Mouse (Mus musculus) embryo, embryonic 10.5 days (tissue): ENCODE results near the gene Kras.
A peak's percentile ranks its signal among the peaks of the same experiment; 100 is the strongest.

Source experiments
- DNase-seq: peaks from one replicate; pipeline ENCODE4 v3.0.0-alpha.2; 2015; ENCODE audit warnings: low spot score

Gene Kras

DNA sequence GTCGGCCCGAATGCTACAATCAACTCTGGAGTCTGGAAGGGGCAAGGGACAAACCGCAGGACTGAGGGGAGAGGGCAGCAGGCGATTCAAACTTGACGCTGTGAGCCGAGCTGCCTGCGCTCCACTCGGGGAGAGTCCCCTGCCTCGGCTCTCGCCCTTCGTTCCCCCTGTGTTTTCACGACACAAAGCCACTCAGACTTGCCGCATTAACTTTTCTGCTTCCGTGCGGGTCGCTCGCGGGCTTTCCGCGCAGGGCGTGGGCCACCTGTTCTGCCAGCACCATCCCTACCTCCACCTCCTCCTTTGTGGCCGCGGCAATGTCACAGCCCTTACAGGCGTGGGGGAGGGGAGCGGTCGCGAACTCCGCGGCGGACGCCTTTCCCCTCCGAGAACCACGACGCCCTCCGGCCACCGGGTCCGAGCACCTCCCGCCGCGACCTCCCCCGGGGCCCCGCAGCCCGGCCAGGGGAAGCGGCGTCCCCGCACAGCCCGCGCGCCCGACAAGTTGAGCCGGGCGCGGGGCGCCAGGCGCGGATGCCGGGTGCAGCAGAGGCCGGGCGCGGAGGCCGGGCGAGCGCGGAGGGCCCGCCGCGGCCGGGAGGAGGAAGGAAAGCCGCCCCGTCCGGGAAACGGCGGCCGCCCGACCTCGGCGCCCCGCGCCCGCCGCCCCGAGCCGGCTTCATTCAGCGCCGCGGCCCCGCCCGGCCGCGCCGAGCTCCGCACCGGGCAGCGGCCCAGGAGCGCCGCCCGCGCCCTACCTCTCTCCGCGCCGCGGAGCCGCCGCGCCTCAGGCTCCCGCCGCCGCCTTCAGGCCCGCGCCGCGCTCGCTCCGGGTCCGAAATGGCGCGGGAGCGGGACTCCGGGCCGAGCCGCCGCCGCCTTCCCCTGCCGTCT, 501 bp downstream of the Kras start:
- DNase-seq, result peak; percentile 44

- DNase-seq, result no peak
Observed at GRCm38 (mm10) chr6:145247886-145248285, 2.2 kb downstream of the Kras start.

GRCm38 (mm10) chr6:145246841-145247240, 3.2 kb downstream of the Kras start:
- no peak for DNase-seq

- DNase-seq, result peak; percentile 63
Observed at GRCm38 (mm10) chr6:145242521-145242920, 7.5 kb downstream of the Kras start.

GRCm38 (mm10) chr6:145240285-145240684, 9.8 kb downstream of the Kras start:
- no peak for DNase-seq

DNA sequence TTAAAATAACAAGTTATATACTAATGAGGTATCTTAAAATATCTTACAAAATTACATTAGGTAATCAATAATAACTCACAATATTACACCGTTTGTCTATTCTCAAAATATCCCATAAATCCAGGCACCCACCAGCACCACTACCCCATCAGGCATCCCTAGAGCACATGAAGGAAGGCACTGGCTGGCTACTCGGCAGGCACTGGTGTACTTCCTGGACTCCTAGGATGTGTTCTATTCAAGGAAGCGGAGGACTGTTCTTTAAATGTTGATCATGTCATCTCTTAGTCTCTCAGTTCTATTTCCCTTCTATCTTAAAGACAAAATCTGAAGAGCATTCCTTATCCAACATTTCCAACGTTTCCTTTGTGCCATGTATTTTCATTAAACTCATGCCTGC, 12.9 kb downstream of the Kras start:
- no peak for DNase-seq

DNA sequence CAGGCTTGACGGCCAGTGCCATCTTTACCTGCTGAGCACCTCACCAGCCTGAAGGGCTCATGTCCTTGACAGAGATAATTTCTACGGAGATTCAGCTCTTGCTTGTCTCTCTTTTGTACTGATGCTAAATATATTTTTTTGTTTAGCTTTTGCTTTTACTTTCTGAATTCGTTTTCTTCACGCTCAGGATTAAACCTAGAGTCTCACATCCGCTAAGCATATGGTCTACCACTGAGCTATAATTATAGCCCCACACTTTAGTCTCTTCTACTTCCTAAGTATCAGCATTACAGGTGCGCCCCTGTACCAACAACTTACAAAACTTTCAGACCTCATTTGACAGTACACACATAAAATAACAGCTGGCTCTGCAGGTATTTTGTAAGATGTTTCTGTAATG, 14.7 kb downstream of the Kras start:
- DNase-seq, result no peak

- DNase-seq, result no peak
Observed at GRCm38 (mm10) chr6:145234391-145234790, 15.6 kb downstream of the Kras start.

DNA sequence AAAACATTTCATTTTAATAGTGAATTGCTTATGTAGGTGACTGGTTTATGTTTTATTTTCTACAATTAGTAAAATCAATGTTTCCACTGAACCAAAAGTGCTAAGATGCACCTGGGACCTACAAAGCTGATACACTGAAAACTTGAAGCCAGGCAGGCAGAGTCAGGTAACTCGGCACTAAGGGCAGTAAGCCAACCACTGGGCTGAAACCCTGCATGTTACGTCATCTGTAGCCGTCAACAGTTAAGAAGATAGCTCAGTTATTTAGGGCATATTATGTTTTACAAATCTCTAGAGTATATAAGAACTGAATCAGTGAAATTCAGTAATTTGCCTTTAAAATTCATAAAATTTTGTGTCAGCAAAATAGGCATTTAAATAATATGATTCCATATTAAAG, 23.7 kb downstream of the Kras start:
- DNase-seq, result no peak

- no peak for DNase-seq
Observed at GRCm38 (mm10) chr6:145224246-145224645, 25.8 kb downstream of the Kras start.

DNA sequence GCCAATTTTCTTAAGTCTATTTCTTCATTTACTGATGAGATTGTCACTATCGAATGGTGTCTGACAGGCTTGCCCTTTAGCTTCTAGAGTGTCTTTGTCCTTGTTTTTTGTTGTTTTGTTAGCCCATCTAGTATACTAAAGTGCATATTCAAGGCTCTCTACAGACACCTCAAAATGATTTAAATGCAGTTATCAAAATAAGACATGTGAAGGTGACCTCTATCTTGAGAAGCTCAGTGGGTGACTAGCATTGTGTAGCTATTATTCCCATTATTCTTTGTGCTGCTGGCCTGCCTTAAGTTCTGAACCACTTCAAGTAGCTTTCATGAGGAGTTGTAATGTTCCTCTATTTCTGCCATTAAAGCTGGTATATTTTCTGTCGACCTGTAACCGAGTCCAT, 34.2 kb downstream of the Kras start:
- DNase-seq, result no peak

DNA sequence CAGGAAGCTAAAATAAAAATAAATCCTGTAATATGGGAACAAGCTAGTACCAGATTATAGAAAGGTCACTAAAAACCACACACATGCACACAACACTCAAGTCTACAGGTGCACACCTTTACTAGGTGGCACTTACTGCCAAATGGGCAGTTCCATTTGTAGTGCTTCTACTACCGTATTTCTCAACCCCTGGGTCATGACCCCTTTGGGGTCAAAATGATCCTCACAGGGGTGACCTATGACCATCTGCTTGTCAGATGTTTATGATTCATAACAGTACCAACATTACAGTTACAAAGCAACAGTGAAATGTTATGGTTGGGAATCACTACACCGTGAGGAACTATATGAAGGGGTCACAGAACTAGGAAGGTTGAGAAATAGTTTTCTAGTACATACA, 36.1 kb downstream of the Kras start:
- DNase-seq, result no peak

- no peak for DNase-seq
Observed at GRCm38 (mm10) chr6:145211376-145212305, 38.4 kb downstream of the Kras start.

GRCm38 (mm10) chr6:145210816-145211338, 39.2 kb downstream of the Kras start, which contains the start of the genes Casc1 and Etfrf1:
Casc1 (minus strand) TSS chr6:145211005.
Etfrf1 (plus strand) TSS chr6:145211134.
- DNase-seq, result peak; percentile 100

GRCm38 (mm10) chr6:145210056-145210680, 39.9 kb downstream of the Kras start:
- no peak for DNase-seq

GRCm38 (mm10) chr6:145205142-145205541, 44.9 kb downstream of the Kras start:
- DNase-seq, result no peak

GRCm38 (mm10) chr6:145204440-145204839, 45.6 kb downstream of the Kras start:
- DNase-seq, result no peak

GRCm38 (mm10) chr6:145202432-145203125, 47.5 kb downstream of the Kras start:
- no peak for DNase-seq

DNA sequence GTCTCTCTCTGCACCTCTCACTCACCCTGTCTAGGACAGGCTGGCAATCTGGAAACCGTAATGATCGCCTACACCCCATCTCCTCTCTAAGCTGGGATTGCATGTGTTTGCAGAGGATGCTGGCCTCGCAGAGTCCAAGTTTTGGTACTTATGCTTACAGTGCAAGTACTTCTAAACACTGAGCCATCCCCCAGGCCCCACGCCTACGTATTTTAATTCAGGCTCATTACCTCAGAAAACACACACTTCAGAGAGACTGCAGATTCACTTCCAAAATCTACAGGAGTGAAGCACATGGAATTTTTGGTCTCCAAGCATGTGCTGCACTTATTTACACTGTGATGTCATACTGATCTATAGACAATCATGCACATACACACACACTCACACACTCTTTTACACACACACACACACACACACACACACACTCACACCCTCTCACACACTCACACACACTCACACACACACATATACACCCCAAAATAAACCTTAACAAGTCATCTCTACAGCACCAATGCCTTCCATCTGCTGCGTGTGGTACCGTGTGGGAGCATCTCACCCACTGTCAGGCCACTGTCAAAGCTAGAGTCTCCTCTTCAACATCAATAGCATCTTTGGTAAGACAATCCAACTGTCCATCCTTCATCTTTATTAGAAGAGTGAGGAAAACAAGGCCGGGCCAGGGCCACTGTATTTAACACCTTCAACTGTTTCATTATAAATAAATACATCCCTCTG, 51.9 kb downstream of the Kras start:
- no peak for DNase-seq

GRCm38 (mm10) chr6:145193446-145193845, 56.6 kb downstream of the Kras start:
- no peak for DNase-seq

DNA sequence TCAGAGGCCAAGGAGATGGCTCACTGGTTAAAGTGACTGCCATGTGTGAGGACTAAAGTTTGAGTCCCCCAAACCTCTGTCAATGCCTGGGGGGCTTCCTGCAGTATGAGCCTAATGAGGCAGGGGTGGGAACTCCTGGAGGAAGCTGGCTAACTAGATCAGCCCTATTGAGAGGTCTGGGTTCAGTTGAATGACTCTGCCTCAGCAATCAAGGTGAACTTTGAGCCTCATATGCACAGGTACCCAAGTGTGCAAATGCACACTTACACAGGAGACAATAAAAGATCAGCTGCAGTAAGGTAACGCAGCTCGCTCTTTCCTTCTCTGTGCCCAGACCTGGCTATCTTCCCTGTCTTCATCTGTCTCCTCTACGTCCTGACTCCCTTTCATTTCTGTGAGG, 57.0 kb downstream of the Kras start:
- no peak for DNase-seq
